Mouse (Mus musculus) hindbrain, embryonic 16.5 days (tissue): Measurements from ENCODE around the gene Cygb. TPM values are rescaled to one million over a fixed set of nuclear protein-coding genes. Genes with fewer than 3 reads are reported as not detected.

ENCODE experiments used
- ATAC-seq: fragments of 200-750 bp; cut with Nextera tagmentation; 2 replicates; pipeline ENCODE4 v1.8.0; 2017; ENCODE audit warnings: moderate TSS enrichment, moderate library complexity
- H3K27ac ChIP-seq: fragments of 300-500 bp; sonication (generic); 2 replicates; pipeline ENCODE4 v1.5.1; 2014; ENCODE audit warnings: low read depth, mild to moderate bottlenecking, control low read depth, low read length, moderate library complexity
- H3K27me3 ChIP-seq: fragments of 300-500 bp; sonication (generic); replicated peaks from 2 replicates; pipeline ENCODE4 v1.6.1; 2014; ENCODE audit warnings: low read length; ENCODE audit not compliant: control insufficient read depth, insufficient read depth
- H3K36me3 ChIP-seq: fragments of 300-500 bp; sonication (generic); 2 replicates; pipeline ENCODE4 v1.6.1; 2014; ENCODE audit warnings: mild to moderate bottlenecking, low read length, moderate library complexity, mixed read lengths; ENCODE audit not compliant: control insufficient read depth, insufficient read depth
- H3K4me1 ChIP-seq: fragments of 300-500 bp; sonication (generic); 2 replicates; pipeline ENCODE4 v1.6.1; 2014; ENCODE audit warnings: low read depth, low read length; ENCODE audit not compliant: control insufficient read depth, insufficient read depth
- H3K4me2 ChIP-seq: fragments of 300-500 bp; sonication (generic); 2 replicates; pipeline ENCODE4 v1.6.1; 2014; ENCODE audit warnings: mild to moderate bottlenecking, low read length, control low read depth, moderate library complexity
- H3K4me3 ChIP-seq: fragments of 300-500 bp; sonication (generic); 2 replicates; pipeline ENCODE4 v1.5.1; 2014; ENCODE audit warnings: mild to moderate bottlenecking, low read length, control low read depth, moderate library complexity
- H3K9ac ChIP-seq: fragments of 300-500 bp; sonication (generic); 2 replicates; pipeline ENCODE4 v1.6.1; 2014; ENCODE audit warnings: low read depth, mild to moderate bottlenecking, control low read depth, low read length, moderate library complexity
- H3K9me3 ChIP-seq: fragments of 300-500 bp; sonication (generic); 2 replicates; pipeline ENCODE4 v1.6.1; 2014; ENCODE audit warnings: mild to moderate bottlenecking, low read length, moderate library complexity; ENCODE audit not compliant: control insufficient read depth
- WGBS: fragments of 180-500 bp; shearing (Covaris S2); extraction: QIAGEN DNeasy Blood & Tissue Kit; methylation state at CpG from one replicate; pipeline ENCODE4 v1.1.7; 2014; 5-methylcytosine and 5-hydroxymethylcytosine counted together
- polyA plus RNA-seq: library from polyadenylated mRNA; unstranded; fragments of >200 nt; fragmentation: Nextera tagmentation; extraction: Ambion mirVana; gene quantifications from 2 replicates; pipeline ENCODE4 v1.2.1, GENCODE M21; 2015

Gene Cygb
- polyA plus RNA-seq, 1 experiment from 2014 or later, result 37.4 TPM

DNA sequence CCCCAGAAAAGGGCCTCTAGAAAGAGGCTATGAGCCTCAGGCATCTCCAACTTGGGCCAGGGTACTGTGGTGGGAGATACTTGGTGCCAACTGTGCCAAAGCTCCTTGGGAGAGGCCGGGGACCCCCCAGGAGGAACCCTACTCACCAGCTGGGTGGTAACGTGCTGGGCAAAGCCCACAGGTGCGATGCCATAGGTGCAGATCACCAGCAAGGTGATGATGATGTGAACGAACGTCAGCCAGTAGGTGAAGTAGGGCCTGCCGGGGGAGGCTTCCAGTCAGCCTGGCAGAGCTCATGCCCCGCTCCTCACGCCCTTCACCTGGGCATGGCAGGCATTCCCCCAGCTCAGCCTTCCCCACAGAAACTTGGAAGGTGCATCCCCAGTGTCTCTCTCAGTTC is 52.1 kb downstream of the Cygb start:
- ATAC-seq, result no peak

DNA sequence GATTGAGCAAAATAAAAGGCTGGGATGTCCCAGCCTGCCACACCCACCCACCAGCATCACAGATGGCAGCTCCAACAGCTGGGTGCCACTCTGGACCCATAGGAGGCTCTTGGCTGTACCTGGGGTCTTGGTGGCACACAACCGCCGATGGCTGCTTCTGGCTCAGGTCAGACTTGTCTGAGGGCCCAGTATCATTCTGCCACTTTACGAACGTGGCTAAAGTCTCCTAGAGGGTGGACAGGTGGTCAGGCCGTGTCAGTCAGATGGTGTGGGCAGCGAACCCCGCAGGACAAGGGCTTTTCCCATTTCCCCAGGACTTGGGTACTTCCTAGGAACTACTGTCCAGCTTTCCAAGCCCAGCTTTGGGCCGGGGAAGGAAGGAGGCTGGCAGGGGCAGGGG is 52.9 kb downstream of the Cygb start:
- no peak for ATAC-seq

More for the DNA sequence above, 52.1 kb downstream of the Cygb start:
- Histone ChIP-seq H3K27me3 (no peaks in the 10 kb centered on the region), H3K4me1 (no peaks in the 10 kb centered on the region), H3K9me3 (no peaks in the 10 kb centered on the region), H3K4me2 (no peak overlapping the region), H3K9ac (no peak overlapping the region), H3K27ac (no peak overlapping the region), H3K36me3 (no peaks in the 10 kb centered on the region), H3K4me3 (no peak overlapping the region)
- 84% methylated on average over 7 of the region's 8 CpGs for WGBS

DNA sequence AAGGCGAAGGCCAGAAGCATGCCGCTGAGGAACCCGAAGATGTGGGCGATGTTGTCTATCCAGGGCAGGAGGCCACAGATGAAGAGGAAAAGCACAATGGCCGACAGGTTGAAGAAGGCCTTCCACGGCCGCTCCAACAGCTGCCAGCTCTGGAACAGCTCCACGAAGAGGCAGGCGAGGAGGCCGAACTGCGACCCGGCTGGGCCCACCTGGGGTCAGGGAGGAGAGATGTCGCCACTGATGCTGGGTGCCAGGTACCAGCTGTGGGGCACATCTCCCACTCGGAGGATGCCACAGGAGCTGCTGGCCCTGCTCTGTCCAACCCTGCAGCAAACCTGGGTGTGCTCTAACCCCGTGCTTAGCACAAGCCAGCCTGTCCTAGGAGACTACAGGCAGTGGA is 54.9 kb downstream of the Cygb start:
- H3K4me3 ChIP-seq, result no peak overlapping the region
- no peaks in the 10 kb centered on the region for H3K36me3 ChIP-seq
- H3K4me1 ChIP-seq, result no peaks in the 10 kb centered on the region
- no peaks in the 10 kb centered on the region for H3K9me3 ChIP-seq
- ATAC-seq, result no peak
- H3K9ac ChIP-seq, result no peak overlapping the region
- no peak overlapping the region for H3K27ac ChIP-seq
- no peak overlapping the region for H3K4me2 ChIP-seq
- 86% methylated on average over 15 of the region's 15 CpGs for WGBS
- H3K27me3 ChIP-seq, result no peaks in the 10 kb centered on the region

More for the DNA sequence above, 52.9 kb downstream of the Cygb start:
- no peaks in the 10 kb centered on the region for H3K9me3 ChIP-seq
- 94% methylated on average over 8 of the region's 8 CpGs for WGBS
- no peaks in the 10 kb centered on the region for H3K4me1 ChIP-seq
- H3K27ac ChIP-seq, result no peak overlapping the region
- no peak overlapping the region for H3K4me3 ChIP-seq
- H3K36me3 ChIP-seq, result no peaks in the 10 kb centered on the region
- no peak overlapping the region for H3K4me2 ChIP-seq
- H3K27me3 ChIP-seq, result no peaks in the 10 kb centered on the region
- no peak overlapping the region for H3K9ac ChIP-seq

DNA sequence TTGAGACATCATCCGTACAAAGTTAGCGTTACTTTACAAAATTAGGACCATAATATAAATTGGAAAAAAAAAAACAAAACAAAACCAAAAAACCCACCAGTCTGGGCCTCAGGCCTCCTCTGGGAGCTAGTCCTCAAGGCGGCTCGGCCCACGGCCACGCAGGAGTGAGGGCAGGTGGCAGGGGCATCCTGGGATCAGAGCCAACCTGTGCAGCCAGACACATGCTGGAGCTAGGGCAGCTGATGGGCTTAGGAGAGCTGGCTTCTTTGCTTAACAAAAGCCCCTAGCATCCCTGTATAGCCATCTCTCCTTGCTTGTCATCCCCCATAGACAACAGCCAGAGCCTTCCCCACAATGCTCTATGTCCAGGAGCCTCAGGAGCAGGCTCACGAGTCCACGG is 55.9 kb downstream of the Cygb start:
- H3K4me2 ChIP-seq, result no peak overlapping the region
- no peaks in the 10 kb centered on the region for H3K9me3 ChIP-seq
- H3K36me3 ChIP-seq, result no peaks in the 10 kb centered on the region
- WGBS, result 66% methylated on average over 8 of the region's 8 CpGs
- no peak overlapping the region for H3K4me3 ChIP-seq
- ATAC-seq, result no peak
- H3K9ac ChIP-seq, result no peak overlapping the region
- no peak overlapping the region for H3K27ac ChIP-seq
- H3K27me3 ChIP-seq, result no peaks in the 10 kb centered on the region
- no peaks in the 10 kb centered on the region for H3K4me1 ChIP-seq

DNA sequence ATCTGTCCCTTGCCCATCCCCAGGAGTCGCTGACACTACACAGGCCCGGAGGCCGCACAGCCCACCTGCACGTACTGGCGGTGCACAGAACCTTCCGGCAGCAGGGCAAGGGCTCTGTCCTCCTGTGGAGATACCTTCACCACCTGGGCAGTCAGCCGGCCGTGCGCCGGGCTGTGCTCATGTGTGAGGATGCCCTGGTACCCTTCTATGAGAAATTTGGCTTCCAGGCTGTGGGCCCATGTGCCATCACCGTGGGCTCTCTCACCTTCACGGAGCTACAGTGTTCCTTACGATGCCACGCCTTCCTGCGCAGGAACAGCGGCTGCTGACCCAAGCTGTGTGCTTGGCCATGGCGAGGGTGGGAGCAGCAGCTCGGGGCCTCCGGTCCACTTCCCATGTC is 57.3 kb downstream of the Cygb start:
- H3K27me3 ChIP-seq, result no peaks in the 10 kb centered on the region
- no peak overlapping the region for H3K4me3 ChIP-seq
- H3K9ac ChIP-seq, result no peak overlapping the region
- H3K4me2 ChIP-seq, result no peak overlapping the region
- H3K4me1 ChIP-seq, result peaks cover 5% of the 10 kb centered on the region
- H3K9me3 ChIP-seq, result no peaks in the 10 kb centered on the region
- no peak overlapping the region for H3K27ac ChIP-seq
- ATAC-seq, result no peak
- WGBS, result 88% methylated on average over 19 of the region's 19 CpGs
- no peaks in the 10 kb centered on the region for H3K36me3 ChIP-seq

Other genes with a start within 250 kb of the Cygb start
- 27.8 and 28.5 TPM in 2 replicates for gene Rnf157, start 241.3 kb downstream of the Cygb start, polyA plus RNA-seq
- 28.3 and 35.1 TPM in 2 replicates for gene Ubald2, start 220.2 kb downstream of the Cygb start, polyA plus RNA-seq
- 0.38 and 0.40 TPM in 2 replicates for gene Qrich2, start 188.1 kb downstream of the Cygb start, polyA plus RNA-seq
- 181 and 190 TPM in 2 replicates for gene Prpsap1, start 160.1 kb downstream of the Cygb start, polyA plus RNA-seq
- 10.7 and 13.9 TPM in 2 replicates for gene Sphk1, start 123.4 kb downstream of the Cygb start, polyA plus RNA-seq
- 16.4 and 16.6 TPM in 2 replicates for gene Ube2o, start 72.9 kb downstream of the Cygb start, polyA plus RNA-seq
- 0.51 and 0.55 TPM in 2 replicates for gene Aanat, start 67.9 kb downstream of the Cygb start, polyA plus RNA-seq
- 1.7 and 2.1 TPM in 2 replicates for gene Rhbdf2, start 27.3 kb downstream of the Cygb start, polyA plus RNA-seq
- gene Prcd, start 779 bp downstream of the Cygb start, polyA plus RNA-seq, result 3.1 and 4.2 TPM in 2 replicates
- gene St6galnac1, start 121.2 kb upstream of the Cygb start, polyA plus RNA-seq, result not detected in 2 replicates
- gene Mxra7, start 173.7 kb upstream of the Cygb start, polyA plus RNA-seq, result 33.7 and 37.7 TPM in 2 replicates
- 62.6 and 62.8 TPM in 2 replicates for gene Mettl23, start 189.0 kb upstream of the Cygb start, polyA plus RNA-seq
- gene Jmjd6, start 189.1 kb upstream of the Cygb start, polyA plus RNA-seq, result 67.2 and 70.2 TPM in 2 replicates
- gene Mfsd11, start 198.1 kb upstream of the Cygb start, polyA plus RNA-seq, result 52.1 and 52.7 TPM in 2 replicates
- gene Srsf2, start 198.8 kb upstream of the Cygb start, polyA plus RNA-seq, result 469 and 518 TPM in 2 replicates